Mouse (Mus musculus) embryonic fibroblast, embryonic 13.5 days (primary cell): ENCODE data around the gene Slc51b. TPM values are rescaled to one million over a fixed set of nuclear protein-coding genes. Genes with fewer than 3 reads are reported as not detected.

Source experiments
- H3K27ac ChIP-seq: 2 replicates; pipeline ENCODE4 v1.5.1; 2012; ENCODE audit warnings: low read length, control low read depth, inconsistent platforms; ENCODE audit not compliant: insufficient read depth
- H3K4me1 ChIP-seq: 2 replicates; pipeline ENCODE4 v1.6.1; 2011; ENCODE audit warnings: low read length; ENCODE audit not compliant: control insufficient read depth, insufficient read depth
- H3K4me3 ChIP-seq: 2 replicates; pipeline ENCODE4 v1.5.1; 2011; ENCODE audit warnings: mild to moderate bottlenecking, control low read depth, low read length; ENCODE audit not compliant: insufficient read depth
- CTCF ChIP-seq: IDR thresholded peaks from 2 replicates; pipeline ENCODE4 v1.5.1; 2011; ENCODE audit warnings: mild to moderate bottlenecking, control low read depth, low read length, moderate library complexity, borderline replicate concordance; ENCODE audit not compliant: insufficient read depth
- POLR2A ChIP-seq: IDR thresholded peaks from 2 replicates; pipeline ENCODE4 v1.6.1; 2011; ENCODE audit warnings: low read depth, mild to moderate bottlenecking, control low read depth, low read length, moderate library complexity
- polyA plus RNA-seq: library from polyadenylated mRNA; stranded (reverse); fragments of >200 nt; gene quantifications from 2 replicates; pipeline ENCODE4 v1.2.4, GENCODE M21; 2011; ENCODE audit warnings: low read depth; ENCODE audit not compliant: missing spikeins, insufficient read length

Slc51b gene
- polyA plus RNA-seq, 1 experiment, result not detected

DNA sequence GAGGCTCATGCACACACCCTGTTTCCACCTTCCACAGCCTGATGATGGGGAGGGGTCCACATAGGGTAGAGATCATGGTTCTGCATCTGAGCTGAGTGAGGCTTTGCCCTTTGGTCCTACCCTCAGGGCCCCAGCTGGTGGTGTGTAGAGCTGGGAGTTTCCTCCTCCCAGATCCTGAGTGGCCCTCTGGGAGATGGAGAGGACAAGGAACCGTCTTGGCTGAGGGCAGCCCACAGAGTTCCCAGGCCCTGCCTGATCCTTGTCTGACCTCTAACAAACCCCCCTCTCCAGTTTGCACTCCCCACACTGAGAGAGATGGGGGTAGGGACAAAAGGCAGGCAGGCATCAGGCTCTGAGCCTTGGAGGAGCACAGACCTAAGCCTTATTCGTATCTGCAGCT lies 28.4 kb downstream of the Slc51b start:
- Histone ChIP-seq H3K4me3 (no peak overlapping the region), H3K27ac (no peak overlapping the region), H3K4me1 (no peaks in the 10 kb centered on the region)
- TF ChIP-seq POLR2A, result no peak
- TF ChIP-seq CTCF, result no peak

- no peak overlapping the region for H3K4me3 ChIP-seq
- TF ChIP-seq POLR2A (no peak), CTCF (no peak)
- H3K27ac ChIP-seq, result no peak overlapping the region
- H3K4me1 ChIP-seq, result no peaks in the 10 kb centered on the region
These were observed 29.1 kb downstream of the Slc51b start for GRCm38 (mm10) chr9:65393606-65394005.

DNA sequence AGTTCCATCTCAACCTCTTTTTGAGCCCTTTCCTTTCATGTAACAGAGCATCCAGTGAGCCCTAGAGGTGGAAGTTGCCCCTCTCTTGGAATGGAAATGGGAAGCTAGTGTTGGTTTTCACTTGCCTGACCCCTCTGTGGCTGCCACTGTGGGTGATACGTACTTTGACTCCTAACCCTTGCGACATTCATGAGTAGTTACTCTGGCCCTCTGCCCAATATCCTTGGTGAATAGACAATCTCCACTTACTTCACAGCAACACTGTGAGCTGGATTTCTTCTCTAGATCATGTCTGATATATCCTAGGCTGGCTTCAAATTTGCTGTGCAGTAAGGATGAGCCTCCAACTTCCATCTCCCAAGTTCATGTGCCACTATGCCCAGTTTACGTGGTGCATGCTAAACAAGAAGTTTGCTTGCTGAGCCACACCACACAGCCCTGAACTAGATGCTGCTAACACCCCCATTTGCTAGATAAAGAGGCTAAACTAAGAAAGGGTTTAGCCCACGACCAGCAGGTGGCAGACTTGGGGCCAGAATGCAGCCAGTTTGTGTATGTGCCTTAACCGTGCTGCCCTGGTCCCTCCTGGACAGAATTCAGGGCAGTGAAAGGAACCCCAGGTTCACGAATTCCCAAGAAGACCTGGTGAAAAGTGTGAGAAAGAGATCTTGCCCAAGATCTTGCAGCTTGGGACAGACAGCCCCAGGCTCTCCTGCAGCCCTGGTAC lies 30.0 kb downstream of the Slc51b start:
- H3K27ac ChIP-seq, result no peak overlapping the region
- no peak overlapping the region for H3K4me3 ChIP-seq
- H3K4me1 ChIP-seq, result no peaks in the 10 kb centered on the region
- peak; percentile 79; the same call in 1 of the 2 replicates for TF ChIP-seq CTCF
- no peak for TF ChIP-seq POLR2A

GRCm38 (mm10) chr9:65391613-65391964 lies 31.2 kb downstream of the Slc51b start, which contains the start of gene Kbtbd13:
Gene Kbtbd13 (minus strand): TSS chr9:65391652.
- H3K4me1 ChIP-seq, result no peaks in the 10 kb centered on the region; the same call in 1 of the 2 replicates
- H3K4me3 ChIP-seq, result peak within 1 kb of the TSS; percentile 8; the same call in 1 of the 2 replicates
- TF ChIP-seq CTCF (no peak), POLR2A (no peak)
- no peak within 1 kb of the TSS for H3K27ac ChIP-seq

GRCm38 (mm10) chr9:65390752-65391612 lies 31.8 kb downstream of the Slc51b start:
- Histone ChIP-seq H3K27ac (no peak overlapping the region), H3K4me3 (peak overlapping the region; percentile 8; the same call in 1 of the 2 replicates), H3K4me1 (no peaks in the 10 kb centered on the region; the same call in 1 of the 2 replicates)
- TF ChIP-seq POLR2A, result no peak

DNA sequence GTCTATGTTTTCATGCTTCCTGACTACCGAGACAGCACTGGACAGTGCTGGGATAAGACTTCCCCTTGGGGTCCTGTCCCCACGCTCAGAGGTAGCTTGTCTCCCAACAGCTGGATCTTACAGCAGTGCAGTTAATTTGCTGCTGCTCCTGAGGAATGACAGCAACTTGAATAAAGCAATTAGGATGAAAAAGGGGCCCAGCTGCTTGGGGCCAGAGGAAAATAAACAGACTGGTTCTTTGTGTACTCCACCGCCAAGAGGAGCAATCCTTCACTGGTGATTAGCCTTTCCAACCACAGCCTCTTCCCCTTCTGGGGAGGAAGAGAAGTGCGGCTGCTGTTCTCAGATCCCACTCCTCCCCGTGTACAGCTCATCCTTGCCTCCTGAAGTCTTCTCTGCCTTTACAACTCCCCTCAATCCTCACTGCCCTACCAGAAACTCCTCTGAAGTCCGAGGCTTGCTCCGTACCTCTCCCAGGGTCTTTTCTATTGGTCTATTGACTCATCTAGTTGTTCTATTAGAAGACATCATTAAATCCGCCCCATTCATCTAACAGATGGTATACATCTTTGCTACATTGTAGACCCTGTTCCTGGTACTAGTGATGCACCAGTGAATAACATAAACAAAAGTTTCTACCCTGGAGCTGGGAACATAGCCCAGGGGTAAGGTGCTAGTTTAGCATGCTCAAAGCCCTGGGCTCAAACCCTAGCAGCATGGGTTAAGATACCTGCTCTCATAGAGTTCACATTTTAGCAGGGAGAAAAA lies 36.2 kb downstream of the Slc51b start:
- no peaks in the 10 kb centered on the region; the same call in 1 of the 2 replicates for H3K4me1 ChIP-seq
- no peak overlapping the region for H3K27ac ChIP-seq
- H3K4me3 ChIP-seq, result no peak overlapping the region
- no peak for TF ChIP-seq POLR2A
- TF ChIP-seq CTCF, result no peak

DNA sequence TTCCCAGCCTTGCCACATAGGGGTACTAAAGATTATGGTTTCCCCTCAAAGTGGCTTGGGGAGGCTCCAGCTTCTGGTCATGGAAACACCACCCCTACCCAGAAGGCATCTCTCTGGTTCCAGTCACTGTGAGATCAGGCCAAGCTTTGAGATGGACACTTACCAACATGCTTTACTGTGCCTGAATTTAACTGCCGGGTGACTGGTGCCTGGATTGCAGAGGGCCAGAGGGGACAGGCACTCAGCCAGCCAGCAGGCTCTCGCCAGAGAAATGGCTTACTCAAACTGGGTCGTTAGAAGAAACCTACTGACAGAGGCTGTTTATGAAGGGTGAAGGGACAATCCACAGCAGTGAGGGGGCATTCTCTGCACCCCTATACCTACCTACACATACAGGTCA lies 38.5 kb downstream of the Slc51b start:
- no peak overlapping the region for H3K27ac ChIP-seq
- no peaks in the 10 kb centered on the region; the same call in 1 of the 2 replicates for H3K4me1 ChIP-seq
- TF ChIP-seq CTCF (no peak), POLR2A (no peak)
- no peak overlapping the region for H3K4me3 ChIP-seq

- no peaks in the 10 kb centered on the region; the same call in 1 of the 2 replicates for H3K4me1 ChIP-seq
- no peak overlapping the region for H3K27ac ChIP-seq
- no peak overlapping the region for H3K4me3 ChIP-seq
- TF ChIP-seq CTCF, result no peak
- no peak for TF ChIP-seq POLR2A
These were observed 40.0 kb downstream of the Slc51b start for GRCm38 (mm10) chr9:65382751-65383097.

GRCm38 (mm10) chr9:65382031-65382750 lies 40.6 kb downstream of the Slc51b start:
- H3K27ac ChIP-seq, result no peak overlapping the region
- H3K4me1 ChIP-seq, result no peaks in the 10 kb centered on the region; the same call in 1 of the 2 replicates
- H3K4me3 ChIP-seq, result no peak overlapping the region
- no peak for TF ChIP-seq CTCF
- TF ChIP-seq POLR2A, result no peak
